In the genomic region with DNA sequence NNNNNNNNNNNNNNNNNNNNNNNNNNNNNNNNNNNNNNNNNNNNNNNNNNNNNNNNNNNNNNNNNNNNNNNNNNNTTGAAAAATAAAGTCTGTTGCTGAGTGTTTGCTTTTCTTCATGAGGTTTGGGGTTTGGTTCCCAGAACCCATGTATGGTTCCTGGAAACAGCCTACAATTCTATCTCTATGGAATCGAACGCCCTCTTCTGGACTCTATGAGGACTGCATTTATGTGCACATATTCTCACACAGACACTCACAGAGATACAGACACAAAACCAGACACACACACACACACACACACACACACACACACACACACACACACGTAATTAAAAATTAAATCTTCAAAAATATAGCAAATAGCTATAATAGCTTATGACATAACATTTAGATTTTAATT, we compare ENCODE assay signal across 32 mouse cellular contexts. TPM values are rescaled to one million over a fixed set of nuclear protein-coding genes. Genes with fewer than 3 reads are reported as not detected.
DNase-seq lines count a peak whose midpoint lies in the region; ATAC-seq and TF ChIP-seq lines count a peak whose summit lies in the region.
"Had no signal": no experiment of that assay in that cellular context is flagged by ENCODE, and none has a peak within 500 bp of the region (broad histone marks: within the 10 kb centered on the region; RNA-seq: fewer than 3 reads in every experiment).

No protein-coding gene starts in this region.

- H3K9ac ChIP-seq in heart, embryonic 11.5 days (ENCODE audit: low read depth, low read length), result no peak overlapping the region
- H3K9ac ChIP-seq: embryonic facial prominence, embryonic 13.5 days; heart, embryonic 12.5 days; hindbrain, embryonic 13.5 days; limb, embryonic 13.5 days; liver, embryonic 12.5 days; midbrain, embryonic 13.5 days; neural tube, embryonic 13.5 days had no signal

- peak; percentile 41 for TF ChIP-seq CTCF in E14TG2a.4 (conservative IDR thresholded peaks at IDR 0.05; ENCODE audit: low read length)
- no peak for TF ChIP-seq CTCF in cerebellum, adult 2 months (IDR thresholded peaks at IDR 0.05; ENCODE audit: borderline replicate concordance, insufficient read depth, low read depth, low read length)

- no peak overlapping the region for H3K4me3 ChIP-seq in heart, embryonic 10.5 days
- no peak overlapping the region for H3K4me3 ChIP-seq in heart, embryonic 11.5 days (ENCODE audit: low read depth, low read length)
- no peak overlapping the region for H3K4me3 ChIP-seq in E14TG2a.4 (replicated peaks; ENCODE audit: low read length)
- no peak overlapping the region for H3K4me3 ChIP-seq in cerebellum, adult 2 months (replicated peaks; ENCODE audit: insufficient read depth, low read depth, low read length)
- H3K4me3 ChIP-seq: embryonic facial prominence, embryonic 13.5 days; forebrain, embryonic 10.5 days; heart, embryonic 12.5 days; hindbrain, embryonic 13.5 days; left cerebral cortex, adult 2 months; limb, embryonic 13.5 days; liver, embryonic 12.5 days; megakaryocyte, embryonic 14.5 days; midbrain, embryonic 13.5 days; neural tube, embryonic 13.5 days had no signal

- H3K4me1 ChIP-seq in heart, embryonic 10.5 days, result peaks cover 3% of the 10 kb centered on the region
- no peaks in the 10 kb centered on the region for H3K4me1 ChIP-seq in heart, embryonic 11.5 days (ENCODE audit: control insufficient read depth, insufficient read depth, low read length)
- no peaks in the 10 kb centered on the region for H3K4me1 ChIP-seq in E14TG2a.4 (replicated peaks; ENCODE audit: low read depth, low read length)
- H3K4me1 ChIP-seq in cerebellum, adult 2 months (ENCODE audit: control insufficient read depth, insufficient read depth, low read length), result no peaks in the 10 kb centered on the region
- H3K4me1 ChIP-seq: forebrain, embryonic 10.5 days; liver, embryonic 12.5 days; megakaryocyte, embryonic 14.5 days; midbrain, embryonic 13.5 days; neural tube, embryonic 13.5 days had no signal

- peak; percentile 16 for DNase-seq in heart, embryonic 10.5 days (ENCODE audit: low spot score)
- peak; percentile 63 for DNase-seq in R1 (ENCODE audit: low read depth, low spot score)
- DNase-seq in mesoderm, embryonic 11.5 days (ENCODE audit: low read depth, low spot score), result peak; percentile 13
- DNase-seq in cerebellum, adult 2 months, result no peak
- DNase-seq in adrenal gland, postnatal 25 days, result no peak
- DNase-seq: adrenal gland, postnatal 14 days; cerebellum, adult 9-10 months; cerebellum, postnatal 36 days; gastrocnemius, postnatal 14 days; heart, postnatal 4 days; kidney, adult 9 months; kidney, postnatal 10 days; layer of hippocampus, adult 9-11 months; lung, adult 18-20 months; lung, postnatal 4 days; thymus, adult 18-20 months; thymus, postnatal 36 days had no signal

- H3K27ac ChIP-seq in heart, embryonic 10.5 days, result no peak overlapping the region
- H3K27ac ChIP-seq in heart, embryonic 11.5 days (ENCODE audit: low read depth, low read length), result no peak overlapping the region
- no peak overlapping the region for H3K27ac ChIP-seq in cerebellum, adult 2 months (ENCODE audit: insufficient read depth, low read length)
- H3K27ac ChIP-seq: embryonic facial prominence, embryonic 13.5 days; forebrain, embryonic 10.5 days; hindbrain, embryonic 13.5 days; left cerebral cortex, adult 2 months; limb, embryonic 13.5 days; liver, embryonic 12.5 days; midbrain, embryonic 13.5 days; neural tube, embryonic 13.5 days had no signal

- no peaks in the 10 kb centered on the region for H3K27me3 ChIP-seq in heart, embryonic 10.5 days (ENCODE audit: insufficient read depth, poor library complexity, severe bottlenecking)
- H3K27me3 ChIP-seq in heart, embryonic 11.5 days (ENCODE audit: control insufficient read depth, insufficient read depth, low read length), result no peaks in the 10 kb centered on the region
- 0 out of 2 replicates have a peak, but pooled peaks cover 2% of the 10 kb centered on the region for H3K27me3 ChIP-seq in E14TG2a.4 (ENCODE audit: insufficient read depth, low read length)
- no peaks in the 10 kb centered on the region for H3K27me3 ChIP-seq in cerebellum, adult 2 months (ENCODE audit: control insufficient read depth, insufficient read depth, low read length)
- H3K27me3 ChIP-seq: embryonic facial prominence, embryonic 13.5 days; heart, embryonic 12.5 days; hindbrain, embryonic 13.5 days; limb, embryonic 13.5 days; liver, embryonic 12.5 days; midbrain, embryonic 13.5 days; neural tube, embryonic 13.5 days had no signal

- H3K4me2 ChIP-seq in heart, embryonic 11.5 days, result no peak overlapping the region
- H3K4me2 ChIP-seq: embryonic facial prominence, embryonic 13.5 days; heart, embryonic 12.5 days; hindbrain, embryonic 13.5 days; limb, embryonic 13.5 days; liver, embryonic 12.5 days; midbrain, embryonic 13.5 days; neural tube, embryonic 13.5 days had no signal

- 74% methylated on average over 3 of the region's 3 CpGs for WGBS in heart, embryonic 10.5 days
- 70% methylated on average over 3 of the region's 3 CpGs for whole genome bisulfite sequencing in heart, embryonic 11.5 days (ENCODE audit: insufficient replicate concordance)
- WGBS in cerebellum, adult 2 months, result 96% methylated on average over 3 of the region's 3 CpGs

- H3K9me3 ChIP-seq in heart, embryonic 10.5 days, result no peaks in the 10 kb centered on the region
- no peaks in the 10 kb centered on the region for H3K9me3 ChIP-seq in heart, embryonic 11.5 days (replicated peaks; ENCODE audit: control insufficient read depth, low read length)
- no peaks in the 10 kb centered on the region for H3K9me3 ChIP-seq in E14TG2a.4 (ENCODE audit: low read length)
- H3K9me3 ChIP-seq: embryonic facial prominence, embryonic 13.5 days; forebrain, embryonic 10.5 days; heart, embryonic 12.5 days; hindbrain, embryonic 13.5 days; limb, embryonic 13.5 days; liver, embryonic 12.5 days; midbrain, embryonic 13.5 days; neural tube, embryonic 13.5 days had no signal

- ATAC-seq in heart, embryonic 11.5 days (replicated peaks; ENCODE audit: insufficient number of reproducible peaks, low FRiP score, low TSS enrichment), result no peak
- ATAC-seq: forebrain, embryonic 16.5 days; intestine, postnatal 0 days; liver, embryonic 12.5 days; lung, postnatal 0 days; midbrain, embryonic 13.5 days had no signal

- TF ChIP-seq POLR2A in cerebellum, adult 2 months (IDR thresholded peaks at IDR 0.05; ENCODE audit: borderline replicate concordance, insufficient read depth, low read length), result no peak

- no peaks in the 10 kb centered on the region for H3K36me3 ChIP-seq in heart, embryonic 10.5 days
- no peaks in the 10 kb centered on the region for H3K36me3 ChIP-seq in heart, embryonic 11.5 days (ENCODE audit: control insufficient read depth, insufficient read depth, low read length)
- no peaks in the 10 kb centered on the region for H3K36me3 ChIP-seq in E14TG2a.4 (ENCODE audit: insufficient read depth, low read length)
- H3K36me3 ChIP-seq: embryonic facial prominence, embryonic 13.5 days; forebrain, embryonic 10.5 days; heart, embryonic 12.5 days; hindbrain, embryonic 13.5 days; limb, embryonic 13.5 days; liver, embryonic 12.5 days; midbrain, embryonic 13.5 days; neural tube, embryonic 13.5 days had no signal

RNA-seq across cellular contexts. Expression of a gene that starts 47.3 kb away (rescaled TPM):
- 51.5 and 58.1 TPM in 2 replicates for polyA plus RNA-seq in heart, embryonic 10.5 days (2016; fragmentation: Nextera tagmentation; extraction: Ambion mirVana)
- 45.5 and 50.0 TPM in 2 replicates for polyA plus RNA-seq in heart, embryonic 11.5 days (2014; fragmentation: Nextera tagmentation; extraction: Ambion mirVana)
- 88.8 and 92.6 TPM in 2 replicates for polyA plus RNA-seq in cerebellum, adult 2 months (2012; rRNA removed)
- total RNA-seq in adrenal gland, postnatal 25 days (2021), result 119 and 172 TPM in 2 replicates

Comparison
In these comparisons a context has a peak if more than half of its experiments do, and no peak if none do; other contexts are left out.
1. DNase-seq: peak in heart, embryonic 10.5 days (single experiment), R1 (single experiment) and mesoderm, embryonic 11.5 days (single experiment); none in cerebellum, adult 2 months (0 of 2) and adrenal gland, postnatal 25 days (single experiment).